Mouse (Mus musculus): ENCODE measurements around the gene Zfp354b. TPM values are rescaled to one million over a fixed set of nuclear protein-coding genes. Genes with fewer than 3 reads are reported as not detected.

Gene Zfp354b
- polyA plus RNA-seq, 1 experiment: 0.11 TPM

DNA sequence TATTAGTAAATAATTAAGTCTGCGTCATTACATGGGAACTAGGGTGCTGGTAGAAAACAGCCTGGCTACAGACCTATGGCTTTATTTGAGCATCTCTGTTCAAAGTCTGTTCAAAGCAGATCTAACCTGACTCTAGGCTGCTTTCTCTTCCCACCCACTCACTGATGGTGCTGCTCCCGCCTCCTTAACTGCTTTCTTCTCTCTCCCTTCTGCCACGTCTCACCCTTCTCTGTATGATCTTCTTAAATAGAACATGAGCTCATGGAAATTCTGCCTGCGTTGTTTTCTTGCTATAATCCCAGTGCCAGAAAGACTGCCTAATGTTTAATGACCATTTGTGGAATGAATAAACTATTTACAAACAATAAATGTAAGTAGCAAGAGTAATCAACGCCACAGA is 23.3 kb downstream of the Zfp354b start:
- Histone ChIP-seq H3ac (ENCODE audit: control insufficient read depth, insufficient read length, low read depth) (no peak overlapping the region), H3K36me3 (ENCODE audit: control insufficient read depth, insufficient read depth) (no peaks in the 10 kb centered on the region), H3K4me3 (ENCODE audit: insufficient read depth, poor library complexity, severe bottlenecking) (no peak overlapping the region), H3K79me2 (ENCODE audit: control insufficient read depth, insufficient read depth) (no peaks in the 10 kb centered on the region), H3K27me3 (ENCODE audit: control insufficient read depth, insufficient read depth, insufficient read length) (no peaks in the 10 kb centered on the region), H3K79me3 (ENCODE audit: low read depth) (no peaks in the 10 kb centered on the region)
- no peak for TF ChIP-seq CTCF (IDR thresholded peaks at IDR 0.05; ENCODE audit: control insufficient read depth, insufficient read depth, insufficient read length)
- TF ChIP-seq USF1 (IDR thresholded peaks at IDR 0.05; ENCODE audit: low read depth): no peak
- no peak for TF ChIP-seq MAX (IDR thresholded peaks at IDR 0.05)
- TF ChIP-seq CEBPB (IDR thresholded peaks at IDR 0.05; ENCODE audit: low read depth): no peak
- no peak for TF ChIP-seq FOSL1 (IDR thresholded peaks at IDR 0.05; ENCODE audit: insufficient read depth, low read length, poor library complexity, severe bottlenecking)
- no peak for TF ChIP-seq MYOD1 (IDR thresholded peaks at IDR 0.05; ENCODE audit: control insufficient read depth, insufficient read length, low read depth)
- no peak for TF ChIP-seq MYOG (IDR thresholded peaks at IDR 0.05; ENCODE audit: control insufficient read depth, extremely low read depth, insufficient read length)

DNA sequence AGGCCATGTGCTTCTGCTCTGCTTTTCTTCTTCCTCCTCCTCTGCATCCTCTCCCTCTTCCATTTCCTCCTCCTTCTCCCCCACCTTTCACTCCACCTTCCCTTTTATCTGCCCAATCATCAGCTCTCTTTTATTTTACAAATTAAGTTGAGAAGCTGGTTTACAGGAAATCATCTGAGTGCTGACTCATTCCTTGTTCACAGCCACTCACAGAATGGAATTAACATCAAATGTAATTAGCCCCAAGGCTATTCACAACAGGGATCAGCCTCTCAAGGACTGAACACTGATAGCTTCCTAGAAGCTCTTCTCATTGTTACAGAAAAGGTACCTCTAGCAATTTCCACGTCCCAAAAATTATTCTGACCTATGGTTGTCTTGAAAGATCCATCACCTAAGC is 34.1 kb downstream of the Zfp354b start:
- Histone ChIP-seq H3K36me3 (ENCODE audit: control insufficient read depth, insufficient read depth) (no peaks in the 10 kb centered on the region), H3K79me2 (ENCODE audit: control insufficient read depth, insufficient read depth) (no peaks in the 10 kb centered on the region), H3K27me3 (ENCODE audit: control insufficient read depth, insufficient read depth, insufficient read length) (no peaks in the 10 kb centered on the region), H3K4me3 (ENCODE audit: insufficient read depth, poor library complexity, severe bottlenecking) (no peak overlapping the region), H3K79me3 (ENCODE audit: low read depth) (no peaks in the 10 kb centered on the region), H3ac (ENCODE audit: control insufficient read depth, insufficient read length, low read depth) (no peak overlapping the region)
- TF ChIP-seq USF1 (IDR thresholded peaks at IDR 0.05; ENCODE audit: low read depth) (no peak), MAX (IDR thresholded peaks at IDR 0.05) (no peak), FOSL1 (IDR thresholded peaks at IDR 0.05; ENCODE audit: insufficient read depth, low read length, poor library complexity, severe bottlenecking) (no peak), MYOD1 (IDR thresholded peaks at IDR 0.05; ENCODE audit: control insufficient read depth, insufficient read length, low read depth) (no peak), CEBPB (IDR thresholded peaks at IDR 0.05; ENCODE audit: low read depth) (no peak), MYOG (IDR thresholded peaks at IDR 0.05; ENCODE audit: control insufficient read depth, extremely low read depth, insufficient read length) (no peak), CTCF (IDR thresholded peaks at IDR 0.05; ENCODE audit: control insufficient read depth, insufficient read depth, insufficient read length) (no peak)

DNA sequence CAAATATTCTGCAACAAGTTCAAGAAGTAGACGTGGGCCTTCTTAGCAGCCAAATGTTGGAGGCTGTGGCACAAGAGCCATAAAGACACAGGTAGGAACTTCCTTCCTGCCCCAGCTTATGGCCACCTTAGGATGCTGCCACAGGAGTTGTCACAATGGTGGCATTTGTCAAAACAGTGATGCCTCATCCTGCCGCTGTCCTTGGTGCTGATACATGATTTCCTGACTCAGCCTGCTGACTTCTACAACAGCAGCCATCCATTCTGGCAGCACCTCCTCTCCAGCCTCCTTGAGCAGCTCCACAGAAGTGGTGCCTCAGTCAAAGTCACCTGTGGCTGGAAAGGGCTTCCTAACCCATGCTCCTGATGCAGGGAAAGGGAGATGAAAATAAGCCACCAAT is 39.0 kb downstream of the Zfp354b start:
- Histone ChIP-seq H3K79me2 (ENCODE audit: control insufficient read depth, insufficient read depth) (no peaks in the 10 kb centered on the region), H3K27me3 (ENCODE audit: control insufficient read depth, insufficient read depth, insufficient read length) (no peaks in the 10 kb centered on the region), H3K36me3 (ENCODE audit: control insufficient read depth, insufficient read depth) (no peaks in the 10 kb centered on the region), H3K4me3 (ENCODE audit: insufficient read depth, poor library complexity, severe bottlenecking) (no peak overlapping the region), H3ac (ENCODE audit: control insufficient read depth, insufficient read length, low read depth) (no peak overlapping the region), H3K79me3 (ENCODE audit: low read depth) (no peaks in the 10 kb centered on the region)
- no peak for TF ChIP-seq MAX (IDR thresholded peaks at IDR 0.05)
- TF ChIP-seq CTCF (IDR thresholded peaks at IDR 0.05; ENCODE audit: control insufficient read depth, insufficient read depth, insufficient read length): no peak
- TF ChIP-seq USF1 (IDR thresholded peaks at IDR 0.05; ENCODE audit: low read depth): no peak
- TF ChIP-seq MYOD1 (IDR thresholded peaks at IDR 0.05; ENCODE audit: control insufficient read depth, insufficient read length, low read depth): no peak
- no peak for TF ChIP-seq CEBPB (IDR thresholded peaks at IDR 0.05; ENCODE audit: low read depth)
- no peak for TF ChIP-seq MYOG (IDR thresholded peaks at IDR 0.05; ENCODE audit: control insufficient read depth, extremely low read depth, insufficient read length)
- no peak for TF ChIP-seq FOSL1 (IDR thresholded peaks at IDR 0.05; ENCODE audit: insufficient read depth, low read length, poor library complexity, severe bottlenecking)

DNA sequence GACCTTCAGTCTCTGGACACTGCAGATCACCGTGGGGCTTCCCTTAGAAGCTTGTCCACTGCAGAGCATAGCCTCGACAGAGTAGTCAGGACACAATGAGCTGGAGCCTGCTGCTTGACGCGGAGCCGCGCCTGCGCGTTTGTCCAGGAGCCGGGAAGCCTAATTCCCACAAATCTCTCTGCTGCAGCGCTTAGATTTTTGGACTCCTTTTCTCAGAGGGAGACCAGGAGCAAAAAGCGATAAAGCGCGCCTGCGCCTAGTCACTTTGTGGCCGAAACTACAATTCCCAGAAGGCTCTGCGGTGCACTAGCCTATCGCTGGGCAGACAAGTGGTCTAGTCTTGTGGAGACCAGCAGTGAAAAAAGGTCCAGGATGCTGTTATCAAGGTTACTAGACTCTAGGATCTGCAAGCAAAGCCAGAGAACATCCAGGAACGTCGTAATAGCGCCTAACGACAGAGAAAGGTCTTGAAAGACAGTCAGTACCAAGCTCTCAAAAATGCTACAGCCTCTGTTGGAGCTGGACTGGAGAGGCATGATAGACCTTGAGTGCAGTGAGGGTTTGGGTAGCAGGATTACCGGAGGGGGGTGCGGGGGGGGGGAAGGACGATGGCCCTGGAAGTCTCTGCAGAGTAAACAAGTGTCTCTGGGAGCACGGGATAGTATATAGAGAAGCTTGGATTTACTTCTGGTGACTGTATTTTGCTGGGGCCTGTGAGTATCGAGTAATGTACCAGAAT is 43.9 kb downstream of the Zfp354b start, which contains the start of gene Zfp454:
Gene Zfp454, minus strand, starts transcription at position 262 of the 739 bp plus-strand sequence.
- Histone ChIP-seq H3K4me3 (ENCODE audit: insufficient read depth, poor library complexity, severe bottlenecking) (no peak within 1 kb of the TSS), H3ac (ENCODE audit: control insufficient read depth, insufficient read length, low read depth) (no peak within 1 kb of the TSS), H3K79me2 (ENCODE audit: control insufficient read depth, insufficient read depth) (no peaks in the 10 kb centered on the region), H3K36me3 (ENCODE audit: control insufficient read depth, insufficient read depth) (no peaks in the 10 kb centered on the region), H3K79me3 (ENCODE audit: low read depth) (no peaks in the 10 kb centered on the region), H3K27me3 (ENCODE audit: control insufficient read depth, insufficient read depth, insufficient read length) (no peaks in the 10 kb centered on the region)
- TF ChIP-seq USF1 (IDR thresholded peaks at IDR 0.05; ENCODE audit: low read depth): no peak
- TF ChIP-seq CEBPB (IDR thresholded peaks at IDR 0.05; ENCODE audit: low read depth): no peak
- no peak for TF ChIP-seq FOSL1 (IDR thresholded peaks at IDR 0.05; ENCODE audit: insufficient read depth, low read length, poor library complexity, severe bottlenecking)
- no peak for TF ChIP-seq MAX (IDR thresholded peaks at IDR 0.05)
- TF ChIP-seq MYOD1 (IDR thresholded peaks at IDR 0.05; ENCODE audit: control insufficient read depth, insufficient read length, low read depth): no peak
- TF ChIP-seq CTCF (IDR thresholded peaks at IDR 0.05; ENCODE audit: control insufficient read depth, insufficient read depth, insufficient read length): no peak
- no peak for TF ChIP-seq MYOG (IDR thresholded peaks at IDR 0.05; ENCODE audit: control insufficient read depth, extremely low read depth, insufficient read length)

DNA sequence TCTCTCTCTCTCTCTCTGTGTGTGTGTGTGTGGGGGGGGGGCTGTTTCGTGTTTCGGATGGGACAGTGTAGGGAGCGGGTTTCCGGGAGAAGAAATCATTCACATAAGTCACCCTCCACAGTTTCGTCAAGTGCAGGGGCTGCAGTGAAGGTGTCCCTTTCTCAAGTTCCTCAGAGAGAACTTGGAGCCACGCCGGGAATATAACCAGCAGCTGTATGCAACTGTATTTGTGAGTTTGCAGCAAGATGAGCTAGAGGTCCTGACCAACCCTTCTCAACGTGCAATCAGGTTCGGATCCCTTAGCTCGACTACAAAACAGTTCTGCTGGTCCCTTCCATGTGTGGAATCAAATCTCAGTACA is 44.5 kb downstream of the Zfp354b start:
- Histone ChIP-seq H3K79me3 (ENCODE audit: low read depth) (no peaks in the 10 kb centered on the region), H3K4me3 (ENCODE audit: insufficient read depth, poor library complexity, severe bottlenecking) (no peak overlapping the region), H3K79me2 (ENCODE audit: control insufficient read depth, insufficient read depth) (no peaks in the 10 kb centered on the region), H3K36me3 (ENCODE audit: control insufficient read depth, insufficient read depth) (no peaks in the 10 kb centered on the region), H3K27me3 (ENCODE audit: control insufficient read depth, insufficient read depth, insufficient read length) (no peaks in the 10 kb centered on the region), H3ac (ENCODE audit: control insufficient read depth, insufficient read length, low read depth) (no peak overlapping the region)
- no peak for TF ChIP-seq MYOD1 (IDR thresholded peaks at IDR 0.05; ENCODE audit: control insufficient read depth, insufficient read length, low read depth)
- TF ChIP-seq MAX (IDR thresholded peaks at IDR 0.05): no peak
- TF ChIP-seq MYOG (IDR thresholded peaks at IDR 0.05; ENCODE audit: control insufficient read depth, extremely low read depth, insufficient read length): no peak
- TF ChIP-seq USF1 (IDR thresholded peaks at IDR 0.05; ENCODE audit: low read depth): no peak
- no peak for TF ChIP-seq CEBPB (IDR thresholded peaks at IDR 0.05; ENCODE audit: low read depth)
- TF ChIP-seq FOSL1 (IDR thresholded peaks at IDR 0.05; ENCODE audit: insufficient read depth, low read length, poor library complexity, severe bottlenecking): no peak
- no peak for TF ChIP-seq CTCF (IDR thresholded peaks at IDR 0.05; ENCODE audit: control insufficient read depth, insufficient read depth, insufficient read length)

All from C2C12 (cell line).